Mouse (Mus musculus): ENCODE results near the gene Git1. TPM values are rescaled to one million over a fixed set of nuclear protein-coding genes. Genes with fewer than 3 reads are reported as not detected.

Gene Git1
- total RNA-seq, 2 experiments from 2014 or later: 49.7 to 57.8 TPM

DNA sequence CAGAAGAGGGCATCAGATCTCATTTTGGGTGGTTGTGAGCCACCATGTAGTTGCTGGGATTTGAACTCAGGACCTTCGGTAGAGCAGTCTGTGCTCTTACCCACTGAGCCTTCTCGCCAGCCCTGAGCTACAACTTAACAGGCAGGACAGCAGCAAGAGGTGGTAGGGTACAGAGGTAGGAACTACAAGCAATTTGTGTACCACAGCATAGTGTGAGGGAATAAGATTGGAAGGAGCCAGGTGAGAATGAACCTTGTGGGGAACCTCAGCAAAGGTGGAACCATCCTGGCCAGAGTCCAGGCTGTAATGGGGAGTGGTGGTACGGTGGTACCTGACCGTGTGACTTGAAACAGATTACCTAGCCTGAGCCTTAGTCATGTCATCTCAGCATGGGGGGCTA is 8.6 kb downstream of the Git1 start:
- DNase-seq: no peak

DNA sequence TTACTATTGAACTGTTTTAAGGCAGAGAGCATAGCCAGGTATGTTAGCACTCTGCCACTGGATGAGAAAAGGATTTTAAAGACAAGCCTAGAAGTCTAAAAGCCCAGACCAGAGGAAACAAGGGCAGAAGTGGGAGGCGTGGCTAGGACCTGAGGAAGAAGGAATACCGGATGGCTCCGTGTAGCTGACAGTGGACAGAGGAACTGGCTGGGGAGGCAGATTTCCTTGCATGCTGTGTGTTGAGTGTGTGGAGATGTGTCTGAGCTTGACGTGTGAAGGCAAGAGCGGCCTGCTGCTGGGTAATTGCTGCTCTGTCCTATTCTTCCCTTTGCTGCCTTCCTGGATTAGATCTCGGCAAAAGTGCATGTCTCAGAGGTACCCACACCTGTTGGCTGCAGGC is 9.1 kb downstream of the Git1 start:
- DNase-seq: no peak

DNA sequence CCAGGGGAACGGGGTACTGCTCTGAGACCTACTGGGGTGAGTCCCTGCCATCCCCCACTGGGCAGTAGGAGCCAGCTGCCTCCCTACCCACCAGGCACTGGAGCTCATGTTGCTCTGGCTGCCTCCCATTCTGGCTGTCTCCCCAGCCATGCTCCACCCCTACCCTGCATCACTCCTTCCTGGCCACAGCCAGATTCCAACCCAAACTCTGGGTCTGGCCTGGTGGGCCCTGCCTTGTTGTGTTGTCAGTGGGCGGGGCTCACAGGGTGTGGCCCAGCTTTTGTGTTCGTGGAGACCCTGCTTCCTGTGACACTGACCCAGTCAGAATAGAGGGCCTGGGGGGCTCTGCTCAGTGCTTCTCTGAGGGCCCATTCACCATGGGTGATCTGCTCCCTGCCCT is 10.1 kb downstream of the Git1 start:
- no peak for DNase-seq

DNA sequence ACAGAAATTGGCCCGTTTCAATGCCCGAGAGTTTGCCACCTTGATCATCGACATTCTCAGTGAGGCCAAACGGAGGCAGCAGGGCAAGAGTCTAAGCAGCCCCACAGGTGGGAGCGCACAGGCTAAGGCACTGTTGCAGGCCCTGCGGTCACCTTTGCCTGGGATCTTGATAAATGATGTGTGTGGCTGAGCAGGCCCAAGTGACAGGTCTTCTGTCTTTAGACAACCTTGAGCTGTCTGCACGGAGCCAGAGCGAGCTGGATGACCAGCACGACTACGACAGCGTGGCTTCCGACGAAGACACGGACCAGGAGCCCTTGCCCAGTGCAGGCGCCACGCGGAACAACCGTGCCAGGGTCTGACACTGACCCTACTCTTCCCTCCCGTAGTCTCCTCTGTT is 11.0 kb downstream of the Git1 start:
- no peak for DNase-seq

DNA sequence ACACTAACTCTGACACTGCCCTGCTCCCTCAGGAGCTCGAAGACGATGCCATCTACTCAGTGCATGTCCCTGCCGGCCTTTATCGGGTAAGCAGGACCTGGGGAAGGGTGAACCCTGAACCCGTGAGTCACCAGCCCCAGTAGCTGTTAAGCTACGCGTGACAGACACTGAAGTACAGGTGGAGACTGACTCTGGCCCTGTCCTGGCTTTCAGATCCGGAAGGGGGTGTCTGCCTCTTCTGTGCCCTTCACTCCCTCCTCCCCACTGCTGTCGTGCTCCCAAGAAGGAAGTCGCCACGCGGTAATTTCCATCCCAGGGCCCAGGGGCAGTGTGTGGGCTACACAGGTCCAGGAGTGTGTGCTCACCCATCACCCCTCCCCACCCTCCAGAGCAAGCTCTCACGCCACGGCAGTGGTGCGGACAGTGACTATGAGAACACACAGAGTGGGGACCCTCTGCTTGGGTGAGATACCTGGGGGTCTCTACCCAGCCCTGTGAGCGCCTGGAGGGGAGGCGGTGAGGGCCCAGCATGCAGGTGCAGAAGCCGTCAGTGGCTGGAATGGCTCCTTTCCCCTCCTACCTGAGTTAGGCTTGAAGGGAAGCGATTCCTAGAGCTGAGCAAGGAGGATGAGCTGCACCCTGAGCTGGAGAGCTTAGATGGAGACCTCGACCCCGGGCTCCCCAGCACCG is 12.1 kb downstream of the Git1 start:
- no peak for DNase-seq

DNA sequence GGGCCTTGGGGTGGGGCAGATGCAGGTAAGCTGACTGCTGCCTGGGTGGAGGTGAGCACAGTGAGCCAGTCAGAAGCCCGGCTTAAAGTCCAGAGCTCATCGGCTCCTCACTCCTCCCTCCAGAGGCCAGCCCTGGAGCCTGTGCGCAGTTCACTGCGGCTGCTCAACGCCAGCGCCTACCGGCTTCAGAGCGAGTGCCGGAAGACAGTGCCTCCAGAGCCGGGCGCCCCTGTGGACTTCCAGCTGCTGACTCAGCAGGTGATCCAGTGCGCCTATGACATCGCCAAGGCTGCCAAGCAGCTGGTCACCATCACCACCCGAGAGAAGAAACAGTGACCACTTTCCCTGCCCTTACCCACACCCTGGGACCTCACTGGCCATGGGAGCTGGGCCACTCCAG is 12.9 kb downstream of the Git1 start:
- no peak for DNase-seq

DNA sequence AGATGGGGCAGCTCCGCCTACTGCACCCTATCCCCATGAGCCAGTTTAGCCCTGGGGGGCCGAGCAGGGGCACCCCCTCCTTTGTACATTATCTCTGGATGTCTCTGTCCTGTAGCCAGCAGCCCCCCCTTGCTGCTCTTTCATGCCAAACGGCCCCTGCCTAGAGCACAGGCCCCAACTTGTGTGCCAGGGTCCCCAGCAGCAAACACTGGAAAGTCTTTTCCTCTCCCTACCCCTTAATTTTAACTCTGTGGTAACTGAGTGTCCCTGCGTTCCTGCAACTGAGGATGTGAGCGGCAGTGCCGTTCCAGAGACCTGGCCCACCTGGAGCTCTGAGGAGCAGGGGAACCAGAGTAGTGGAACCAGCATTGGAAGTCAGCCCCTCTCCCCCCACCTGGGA is 13.6 kb downstream of the Git1 start:
- DNase-seq: no peak

DNA sequence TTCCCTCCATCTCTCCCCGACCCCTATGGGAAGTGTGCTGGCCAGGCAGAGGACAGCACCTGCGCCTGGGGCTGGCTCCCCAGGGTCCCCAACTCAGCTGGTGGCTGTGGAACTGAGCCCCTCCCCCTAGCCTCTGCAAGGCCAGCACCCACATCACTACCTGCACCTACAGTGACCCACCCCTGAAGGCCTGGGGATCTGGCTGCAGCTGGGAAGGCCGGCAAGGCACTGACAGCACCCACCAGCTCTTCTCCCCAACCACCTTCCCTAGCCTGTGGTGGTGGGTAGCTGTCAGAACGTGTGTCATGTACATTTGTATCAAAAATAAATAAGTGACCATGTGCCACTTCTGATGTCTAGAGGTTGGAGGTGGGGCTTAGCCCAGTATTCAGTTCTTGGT is 14.1 kb downstream of the Git1 start:
- no peak for DNase-seq

DNA sequence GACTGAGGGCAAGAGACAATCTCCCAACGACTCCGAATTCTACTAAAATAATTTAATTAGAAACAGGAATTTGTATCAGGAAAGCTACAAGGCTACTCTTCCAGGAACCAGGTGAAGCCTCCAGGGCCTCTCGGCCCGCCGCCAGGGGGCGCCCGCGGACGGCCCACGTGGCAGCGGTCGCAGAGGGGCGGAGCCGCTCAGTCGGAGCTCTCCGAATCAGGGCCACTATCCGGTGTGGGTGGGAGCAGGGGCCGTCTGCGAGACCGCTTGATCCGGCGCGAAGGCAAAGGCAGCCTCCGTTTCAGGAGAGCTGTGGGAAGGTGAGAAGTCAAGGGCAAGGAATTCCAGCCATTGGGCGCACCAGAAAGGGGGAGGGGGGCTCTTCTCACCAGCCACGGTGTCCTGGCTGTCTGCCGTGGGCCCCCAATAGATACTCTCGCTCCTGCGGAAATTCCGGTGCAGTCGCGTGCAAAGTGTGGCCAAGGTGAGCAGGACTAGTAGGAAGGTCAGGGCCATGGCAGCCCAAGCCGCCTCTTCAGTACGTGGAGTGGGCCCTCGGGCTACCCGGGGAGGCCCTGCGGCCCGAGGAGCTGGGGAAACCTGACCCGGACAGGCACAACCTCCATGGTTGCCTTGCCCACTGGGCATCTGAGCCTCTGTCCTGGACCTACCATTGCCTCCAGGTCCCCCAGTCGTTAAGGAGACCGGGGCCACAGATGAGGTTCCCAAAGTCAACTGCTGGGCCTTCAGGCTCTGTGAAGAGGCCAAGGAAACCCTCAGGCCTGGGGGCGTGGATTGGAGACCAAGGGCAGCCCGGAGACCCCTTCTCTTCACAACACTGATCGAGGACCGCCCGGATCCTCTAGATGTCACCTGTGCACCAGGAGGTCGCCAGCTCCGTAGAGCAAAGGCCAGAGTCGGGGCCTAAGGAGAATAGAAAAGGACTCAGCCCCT is 15.0 kb downstream of the Git1 start:
- DNase-seq: peak; percentile 94

DNA sequence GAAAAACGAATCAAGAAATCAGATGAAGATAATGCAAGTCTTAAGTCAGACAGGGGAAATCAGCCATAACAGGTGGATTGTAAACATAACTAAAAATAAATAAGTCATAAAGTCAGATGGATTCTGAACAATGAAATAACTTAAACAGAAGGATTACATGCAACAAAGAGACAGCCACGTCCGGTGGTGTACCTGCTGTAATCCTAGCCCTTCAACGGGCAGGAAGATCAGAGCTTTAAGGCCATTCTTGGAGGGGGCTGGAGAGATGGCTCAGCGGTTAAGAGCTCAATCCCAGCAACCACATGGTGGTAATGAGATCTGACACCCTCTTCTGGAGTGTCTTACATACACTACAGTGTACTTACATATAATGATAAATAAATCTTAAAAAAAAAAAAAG is 18.0 kb downstream of the Git1 start:
- DNase-seq: no peak

DNA sequence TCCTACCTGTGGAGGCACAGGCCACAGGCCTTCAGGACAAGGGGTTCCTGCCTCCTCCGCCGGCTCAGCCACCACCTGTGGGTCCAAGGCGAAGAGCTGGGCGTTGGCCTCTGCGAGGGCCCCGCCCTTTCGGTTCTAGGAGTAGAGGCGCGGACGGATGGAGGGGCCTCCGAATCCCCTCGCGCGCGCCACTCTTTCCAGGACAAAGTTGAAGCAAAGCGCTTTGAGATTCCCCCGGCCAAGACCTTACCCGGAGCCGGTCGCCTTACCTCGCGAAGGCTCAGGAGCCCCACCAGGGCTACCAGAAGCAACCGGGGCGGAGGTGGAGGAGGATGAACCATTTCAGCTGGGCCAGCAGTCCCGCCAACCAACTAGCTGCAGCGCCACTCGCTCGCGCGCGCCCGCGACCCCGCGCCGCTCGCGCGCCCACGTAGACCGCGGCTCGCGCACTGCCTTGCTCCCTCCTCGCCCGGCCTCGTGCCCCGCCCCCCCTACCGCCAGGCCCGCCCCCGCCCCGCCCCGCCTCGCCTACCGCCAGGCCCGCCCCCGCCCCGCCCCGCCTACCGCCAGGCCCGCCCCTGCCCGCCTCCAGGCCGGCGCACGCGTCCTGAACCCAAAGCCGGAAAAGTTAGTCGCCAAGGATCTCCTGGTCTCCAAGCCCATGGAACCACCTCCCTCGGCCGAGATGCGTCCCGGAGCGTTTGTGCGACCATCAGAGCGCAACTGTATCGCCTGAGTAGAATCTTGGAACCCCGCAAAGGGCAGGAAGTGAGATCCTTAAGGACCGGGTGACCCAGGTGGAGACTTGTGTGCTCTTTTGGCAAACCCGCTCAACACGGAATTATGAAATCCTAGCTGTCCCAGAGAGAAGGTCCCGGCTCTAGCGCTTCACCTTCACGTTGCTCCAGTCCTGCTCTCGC is 19.8 kb downstream of the Git1 start:
- peak; percentile 92 for DNase-seq

DNA sequence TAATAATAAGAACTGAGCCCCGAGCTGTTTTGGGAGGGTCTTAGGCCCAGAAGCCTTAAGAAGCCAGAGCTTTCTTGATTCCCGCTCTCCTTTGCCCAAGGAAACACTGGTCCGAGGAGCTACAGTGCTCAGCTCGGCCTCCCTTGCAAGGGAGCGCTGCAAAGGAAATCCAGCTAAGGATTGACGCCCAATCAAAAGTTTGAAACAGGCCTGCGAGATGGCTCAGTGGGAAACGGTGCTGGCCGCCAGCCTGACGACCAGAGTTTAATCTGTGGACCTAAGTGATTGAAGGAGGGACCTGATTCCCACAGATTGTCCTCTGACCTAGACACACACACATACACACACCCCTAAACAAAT is 20.4 kb downstream of the Git1 start:
- no peak for DNase-seq

DNA sequence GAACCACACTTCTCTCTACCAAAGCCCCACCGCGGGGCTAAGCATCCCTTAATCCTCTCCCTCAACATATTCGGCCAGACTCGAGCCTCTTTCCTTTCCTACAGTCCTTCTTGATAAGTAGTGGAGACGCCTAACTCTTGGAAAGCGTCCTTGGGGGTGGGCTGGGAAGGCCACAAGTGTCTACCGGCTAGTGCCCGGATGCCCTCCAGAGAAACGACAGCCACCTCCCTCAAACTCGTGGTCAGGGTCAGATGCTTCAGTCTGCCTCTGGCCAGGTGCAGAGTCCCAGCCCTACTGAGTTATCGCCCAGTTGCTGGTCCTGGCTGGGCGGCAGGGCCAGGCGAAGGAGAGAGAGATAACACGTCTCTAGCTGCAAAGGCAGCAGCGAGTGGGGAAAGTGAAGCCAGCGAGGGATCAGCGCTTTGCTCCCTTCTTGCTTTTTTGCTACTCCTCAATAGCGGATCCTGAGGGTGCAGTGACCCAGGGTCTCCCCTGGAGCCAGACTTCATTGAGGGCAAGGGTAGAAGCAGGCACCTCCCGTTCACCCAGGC is 21.0 kb downstream of the Git1 start:
- DNase-seq: no peak

DNA sequence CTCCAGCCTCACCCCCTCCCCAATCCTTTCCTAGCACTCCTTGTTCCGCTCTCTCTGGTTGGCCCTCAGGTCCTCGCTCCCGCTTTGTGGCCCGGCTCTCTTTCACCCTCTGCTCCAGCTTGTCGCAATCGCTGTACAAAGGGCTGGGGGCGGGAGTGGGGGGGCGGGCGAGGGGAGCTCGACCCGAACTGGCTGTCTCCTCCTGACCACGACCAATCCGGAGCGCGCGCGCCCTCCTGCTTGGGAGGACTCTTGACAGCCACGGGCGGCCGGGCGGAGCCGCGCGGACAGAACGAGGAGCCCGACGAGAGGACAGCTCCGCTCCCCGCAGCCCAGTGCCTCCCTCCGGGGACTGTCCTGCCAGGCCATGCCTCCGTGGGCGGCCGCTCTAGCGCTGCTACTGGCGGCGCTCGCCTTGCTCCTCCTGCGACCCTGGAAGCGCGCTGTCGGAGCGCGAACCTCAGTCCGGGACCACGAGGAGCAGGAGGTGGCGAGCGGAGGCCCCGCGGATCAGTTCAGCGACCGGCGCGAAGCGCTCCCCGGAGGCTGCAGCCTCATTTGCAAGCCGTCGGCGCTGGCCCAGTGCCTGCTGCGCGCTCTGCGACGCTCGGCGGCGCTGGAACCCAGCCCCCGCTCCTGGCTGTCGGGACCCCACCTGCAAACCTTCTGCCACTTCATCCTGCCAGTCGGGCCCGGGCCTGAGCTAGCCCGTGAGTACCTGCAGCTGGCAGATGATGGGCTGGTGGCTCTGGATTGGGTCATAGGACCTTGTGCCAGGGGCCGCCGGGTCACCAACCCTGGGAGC is 21.7 kb downstream of the Git1 start, which contains the start of gene Abhd15:
Gene Abhd15 (plus strand): TSS at position 290 of the 805 bp plus-strand sequence.
- DNase-seq: peak; percentile 95

DNA sequence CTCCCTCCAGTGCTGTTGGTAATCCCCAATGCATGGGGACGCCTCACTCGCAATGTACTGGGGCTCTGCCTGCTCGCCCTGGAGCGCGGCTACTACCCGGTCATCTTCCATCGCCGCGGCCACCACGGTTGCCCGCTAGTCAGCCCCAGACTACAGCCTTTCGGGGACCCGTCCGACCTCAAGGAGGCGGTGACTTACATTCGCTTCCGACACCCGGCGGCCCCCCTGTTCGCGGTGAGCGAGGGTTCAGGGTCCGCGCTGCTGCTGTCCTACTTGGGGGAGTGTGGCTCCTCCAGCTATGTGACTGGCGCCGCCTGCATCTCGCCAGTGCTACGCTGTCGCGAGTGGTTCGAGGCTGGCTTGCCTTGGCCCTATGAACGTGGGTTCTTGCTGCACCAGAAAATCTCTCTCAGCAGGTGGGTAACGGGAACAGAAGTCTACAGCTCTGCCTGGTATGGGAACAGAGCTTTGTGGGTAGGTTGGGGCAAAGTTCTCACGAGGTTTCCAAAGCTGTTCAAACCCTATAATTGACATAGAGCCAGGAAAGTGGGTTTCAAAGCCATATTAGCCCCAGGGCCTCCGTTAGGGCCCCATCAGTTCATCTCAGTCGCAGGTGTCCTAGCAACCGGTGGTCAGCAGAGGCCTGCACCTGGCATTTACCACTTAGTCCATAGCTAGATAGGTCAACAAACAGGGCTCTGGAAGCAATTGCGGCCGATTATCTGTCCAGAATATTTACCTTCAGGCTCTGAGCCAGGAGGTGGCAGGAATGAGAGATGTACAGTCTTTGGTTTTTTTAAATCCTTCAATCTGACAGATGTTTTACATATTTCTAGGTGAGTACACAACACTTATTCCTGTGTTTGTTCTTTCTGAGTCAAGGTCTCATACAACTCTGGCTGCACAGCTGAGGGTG is 22.5 kb downstream of the Git1 start, which contains the start of gene Trp53i13:
Gene Trp53i13 (minus strand): TSS at position 344 of the 916 bp plus-strand sequence.
- peak; percentile 69 for DNase-seq

DNA sequence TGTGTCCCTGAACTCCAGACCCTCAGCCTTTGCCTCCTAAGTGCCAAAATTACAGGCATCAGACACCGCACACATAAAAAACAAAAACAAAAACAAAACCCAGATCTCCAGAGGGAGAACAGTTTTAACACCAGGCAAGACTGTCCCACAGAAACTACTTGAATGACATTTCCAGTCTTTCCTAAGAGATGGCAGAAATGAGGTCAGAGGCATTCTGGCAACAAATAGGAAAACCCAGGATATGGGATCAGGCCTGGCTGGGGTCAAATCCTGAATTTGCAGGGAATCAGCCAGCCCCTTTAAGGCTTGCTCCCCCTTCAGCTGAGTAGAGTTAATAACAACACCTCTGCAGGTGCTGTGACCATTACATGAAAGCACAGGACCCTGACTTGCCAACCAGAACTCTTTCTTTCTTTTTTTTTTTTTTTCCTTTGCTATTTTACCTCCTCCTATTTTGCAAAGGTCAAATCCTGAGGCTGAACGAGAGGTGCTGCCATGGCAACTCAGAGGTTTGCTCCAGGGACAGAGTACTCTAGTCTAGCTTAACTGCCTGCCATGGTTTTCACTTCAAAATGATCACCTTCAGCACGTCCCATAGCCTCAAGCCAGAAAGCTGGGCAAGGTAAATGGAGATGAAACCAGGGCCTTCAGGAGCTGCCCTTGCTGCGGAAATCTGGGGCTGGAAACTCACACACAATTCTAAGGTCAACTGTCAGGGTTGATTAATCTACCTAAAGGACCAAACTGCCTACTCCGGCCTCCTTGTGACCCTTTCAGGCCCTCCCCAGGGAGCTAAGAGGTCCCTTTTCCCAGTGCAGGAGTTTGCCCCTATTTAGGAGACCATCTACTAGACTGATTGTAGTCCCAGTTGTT is 23.4 kb downstream of the Git1 start:
- DNase-seq: peak; percentile 36

DNA sequence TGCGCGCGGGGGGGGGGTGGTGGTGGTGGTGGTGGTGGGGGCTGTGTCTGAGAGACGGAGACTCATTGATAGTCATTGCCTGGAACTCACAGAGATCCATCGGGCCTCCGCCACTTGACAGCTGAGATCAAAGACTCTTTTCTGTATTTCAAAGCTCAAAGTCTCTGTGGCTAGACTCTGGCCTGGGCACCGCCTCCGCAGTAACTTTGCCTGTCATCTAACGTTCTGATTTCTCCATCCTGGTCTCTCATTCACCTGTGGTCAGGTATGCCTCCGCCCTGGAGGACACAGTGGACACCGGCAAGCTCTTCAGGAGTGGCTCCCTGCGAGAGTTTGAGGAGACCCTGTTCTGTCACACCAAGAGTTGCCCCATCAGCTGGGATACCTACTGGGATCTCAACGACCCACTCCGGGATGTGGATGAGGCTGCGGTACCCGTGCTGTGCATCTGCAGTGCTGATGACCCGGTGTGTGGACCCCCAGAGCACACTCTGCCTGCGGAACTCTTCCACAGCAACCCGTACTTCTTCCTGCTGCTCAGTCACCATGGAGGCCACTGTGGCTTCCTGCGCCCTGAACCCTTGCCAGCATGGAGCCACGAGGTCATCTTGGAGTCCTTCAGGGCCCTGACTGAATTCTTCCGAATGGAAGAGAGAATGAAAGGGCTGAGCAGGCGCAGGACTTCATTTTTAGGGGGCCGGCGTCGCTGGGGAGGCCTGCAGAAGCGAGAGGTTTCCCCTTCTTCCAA is 24.9 kb downstream of the Git1 start:
- peak; percentile 58 for DNase-seq

DNA sequence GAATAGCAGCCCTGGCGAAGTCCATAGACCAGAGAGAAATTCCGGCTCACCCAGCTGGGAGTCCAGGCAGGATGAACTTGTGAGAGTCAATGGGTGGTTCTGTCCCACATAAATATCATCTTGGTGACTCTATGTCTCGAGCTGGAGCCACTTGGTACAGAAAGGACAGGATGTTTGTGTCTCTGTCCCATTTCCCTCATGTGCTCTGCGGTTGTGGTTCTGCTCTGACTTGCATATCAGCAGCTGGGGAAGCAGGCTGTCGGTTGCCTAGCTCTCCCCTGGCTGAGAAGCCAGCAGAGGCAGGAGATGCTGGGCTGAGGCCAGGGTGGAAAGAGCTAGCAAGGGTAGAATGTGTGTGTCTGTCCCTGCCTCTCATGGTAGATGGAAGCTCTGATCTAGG is 25.7 kb downstream of the Git1 start, which contains the start of gene Gm10392:
Gene Gm10392 (minus strand): TSS at position 156 of the 400 bp plus-strand sequence.
- DNase-seq: no peak

Data from adrenal gland, postnatal 10 days (tissue).